Mouse (Mus musculus) G1E-ER4 (cell line): ENCODE data around the gene Hadha. TPM values are rescaled to one million over a fixed set of nuclear protein-coding genes. Genes with fewer than 3 reads are reported as not detected.

Source experiments
- GATA1 ChIP-seq: IDR thresholded peaks from one replicate; pipeline ENCODE4 v1.8.0; 2012; ENCODE audit warnings: low read length, inconsistent platforms
- polyA plus RNA-seq: library from polyadenylated mRNA; stranded (reverse); fragments of >175 nt; gene quantifications from 2 replicates; pipeline ENCODE4 v1.2.3, GENCODE M21; 2012

Hadha gene
- polyA plus RNA-seq: 11.2 and 44.6 TPM in 2 replicates

- TF ChIP-seq GATA1: no peak
These were observed at the start of gene Hadha, which contains the start of gene Hadhb for GRCm38 (mm10) chr5:30154474-30155394. Gene Hadha (minus strand): TSS chr5:30155162. Gene Hadhb (plus strand): TSS chr5:30155248.

DNA sequence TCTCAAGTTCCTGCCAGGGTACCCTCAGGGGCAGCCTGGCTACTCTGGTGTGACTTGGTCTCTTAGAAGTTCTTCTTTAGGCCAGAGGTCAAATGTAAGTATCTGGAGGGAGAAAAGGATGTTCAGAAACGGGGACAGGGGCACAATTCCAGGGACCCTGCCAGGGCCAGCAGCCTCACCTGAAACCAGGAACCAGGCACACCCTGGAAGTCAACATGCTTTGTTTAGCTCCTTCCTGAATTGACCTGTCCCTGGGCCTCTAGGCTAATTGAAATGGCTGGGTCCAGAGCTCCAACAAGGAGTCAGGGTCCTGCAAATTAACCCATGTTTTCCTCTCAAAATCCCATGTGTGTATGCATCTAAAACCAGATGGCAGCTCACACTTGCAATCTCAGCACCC, 49.5 kb upstream of the Hadha start:
- TF ChIP-seq GATA1: no peak

- no peak for TF ChIP-seq GATA1
These were observed 48.4 kb upstream of the Hadha start for GRCm38 (mm10) chr5:30203216-30203885.

- TF ChIP-seq GATA1: no peak
These were observed 47.3 kb upstream of the Hadha start for GRCm38 (mm10) chr5:30202221-30202620.

- no peak for TF ChIP-seq GATA1
These were observed 46.6 kb upstream of the Hadha start for GRCm38 (mm10) chr5:30201521-30201920.

DNA sequence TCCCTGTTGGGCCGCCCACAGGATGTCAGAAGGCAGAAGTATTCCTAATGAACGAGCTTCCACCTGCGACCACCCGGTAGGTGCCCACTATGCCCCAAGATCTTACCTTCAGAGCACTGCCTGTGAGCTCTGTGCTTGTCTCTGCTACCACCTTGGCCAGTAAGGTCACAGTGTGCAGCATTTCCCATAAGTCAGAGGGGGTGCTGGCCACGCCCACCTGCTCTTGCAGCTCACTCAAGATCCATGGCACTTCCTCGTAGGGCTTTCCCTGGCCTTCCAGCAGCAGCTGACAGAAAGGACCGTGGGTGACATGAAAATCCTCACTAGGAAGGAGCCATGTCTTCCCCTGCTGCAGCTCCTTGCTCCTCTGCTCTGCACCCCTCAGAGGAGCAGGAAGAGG, 43.3 kb upstream of the Hadha start:
- no peak for TF ChIP-seq GATA1

DNA sequence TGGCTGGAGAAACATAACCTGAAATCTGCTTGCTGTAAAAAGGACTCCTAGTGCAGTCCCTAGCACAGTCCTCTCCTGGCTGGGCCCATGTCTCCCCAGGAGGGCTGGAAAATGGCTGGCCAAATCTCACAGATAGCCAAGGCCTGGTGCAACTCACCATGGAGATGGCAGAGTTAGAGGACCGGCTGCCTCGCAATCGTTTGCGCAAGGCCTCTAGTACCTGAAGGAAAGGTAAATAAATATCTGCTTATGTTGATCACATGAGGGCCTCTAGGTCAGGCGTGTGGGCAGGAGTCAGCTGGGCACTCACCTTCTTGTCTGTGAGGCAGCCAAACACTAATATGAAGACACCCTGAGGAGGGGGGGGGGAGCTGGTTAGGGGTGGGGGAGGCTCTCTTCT, 40.4 kb upstream of the Hadha start:
- no peak for TF ChIP-seq GATA1

GRCm38 (mm10) chr5:30192452-30192851, 37.5 kb upstream of the Hadha start:
- no peak for TF ChIP-seq GATA1

DNA sequence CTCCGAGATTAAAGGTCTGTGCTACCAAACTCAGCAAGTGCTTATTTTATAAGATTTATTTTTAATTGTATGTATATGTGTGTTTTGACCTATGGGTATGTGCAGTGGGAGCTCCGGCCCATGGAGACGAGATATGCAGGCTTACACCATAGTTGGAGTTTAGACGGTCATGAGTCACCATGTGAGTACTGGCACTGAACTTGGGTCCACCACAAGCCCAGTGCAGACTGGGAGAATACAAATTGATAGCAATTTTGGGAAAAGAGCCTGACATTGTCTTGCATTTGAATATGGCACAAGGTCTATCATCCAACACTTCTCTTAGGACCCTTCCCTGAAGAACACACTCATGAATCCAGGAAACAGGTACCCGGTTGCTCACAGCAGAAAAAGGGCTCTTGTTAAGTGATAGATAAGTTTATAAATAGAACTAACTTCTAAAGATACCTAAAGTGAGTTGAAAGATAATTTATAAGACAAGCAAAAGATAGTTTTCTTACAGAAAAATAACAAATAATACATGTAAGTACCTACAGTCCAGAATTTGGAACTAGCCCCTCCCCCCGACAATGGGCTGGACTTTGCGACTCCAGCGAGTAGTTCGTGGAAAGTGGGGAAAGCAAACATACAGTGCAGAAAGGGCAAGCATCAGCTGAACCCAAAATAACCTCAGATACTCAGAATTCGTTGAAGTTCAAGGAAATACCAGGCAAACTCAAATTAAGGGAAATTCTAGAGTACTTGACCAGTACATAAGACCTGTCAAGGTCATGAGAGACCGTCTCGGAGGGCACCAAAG, 32.9 kb upstream of the Hadha start:
- TF ChIP-seq GATA1: no peak

DNA sequence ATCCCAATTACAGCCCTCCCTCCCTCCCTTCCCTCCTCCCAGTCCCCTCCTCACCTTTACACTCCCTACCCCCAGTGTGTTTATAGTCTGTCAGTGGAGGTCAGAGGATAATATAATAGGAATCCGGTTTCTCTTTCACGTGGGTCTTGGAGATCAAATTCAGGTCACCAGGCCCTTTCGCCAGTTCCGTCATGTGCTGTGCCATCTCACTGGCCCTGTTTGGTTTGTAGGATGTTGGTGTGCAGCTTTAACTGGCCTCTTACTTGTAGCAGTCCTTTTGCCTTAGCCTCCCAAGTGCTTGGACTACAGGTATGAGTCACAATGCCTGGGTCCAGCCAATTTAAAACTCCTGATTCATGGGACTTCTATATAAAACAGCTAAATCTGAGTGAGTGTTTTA, 20.8 kb upstream of the Hadha start:
- TF ChIP-seq GATA1: no peak

DNA sequence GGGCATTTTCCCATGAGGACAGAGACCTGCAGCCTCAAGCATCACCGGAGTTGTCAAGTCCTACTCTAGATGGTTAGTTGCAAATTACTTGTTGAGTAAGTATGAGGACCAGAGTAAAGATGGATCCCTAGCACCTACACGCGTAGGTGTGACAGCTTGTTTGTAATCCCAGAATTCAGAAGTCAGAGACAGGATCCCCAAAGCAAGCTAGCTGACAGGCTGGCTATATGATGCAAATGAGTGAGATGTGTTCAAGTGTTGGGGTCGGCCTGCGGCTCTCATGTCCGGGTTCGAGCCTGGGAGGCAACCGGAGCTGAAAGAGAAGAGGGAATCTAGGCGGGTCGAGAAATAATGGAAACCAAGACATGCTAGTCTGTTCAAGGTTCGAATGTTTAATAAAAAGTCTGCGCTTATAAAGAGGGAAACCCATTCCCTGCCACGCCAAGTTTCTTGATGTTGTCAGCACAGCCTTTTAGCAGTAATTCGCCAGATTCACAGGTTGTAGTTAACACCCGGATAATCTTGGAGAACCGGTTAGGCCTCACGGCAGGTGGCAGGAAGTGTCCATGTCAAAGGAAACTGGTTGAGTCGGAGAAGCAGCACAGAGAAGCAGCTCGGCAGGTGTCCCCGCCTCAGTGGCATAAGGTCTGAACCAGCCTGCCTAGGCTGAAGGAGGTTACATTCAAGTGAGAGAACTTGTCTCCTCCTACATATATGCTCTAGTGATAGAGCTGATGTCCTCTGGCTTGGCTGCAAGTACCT, 18.1 kb upstream of the Hadha start:
- TF ChIP-seq GATA1: no peak

DNA sequence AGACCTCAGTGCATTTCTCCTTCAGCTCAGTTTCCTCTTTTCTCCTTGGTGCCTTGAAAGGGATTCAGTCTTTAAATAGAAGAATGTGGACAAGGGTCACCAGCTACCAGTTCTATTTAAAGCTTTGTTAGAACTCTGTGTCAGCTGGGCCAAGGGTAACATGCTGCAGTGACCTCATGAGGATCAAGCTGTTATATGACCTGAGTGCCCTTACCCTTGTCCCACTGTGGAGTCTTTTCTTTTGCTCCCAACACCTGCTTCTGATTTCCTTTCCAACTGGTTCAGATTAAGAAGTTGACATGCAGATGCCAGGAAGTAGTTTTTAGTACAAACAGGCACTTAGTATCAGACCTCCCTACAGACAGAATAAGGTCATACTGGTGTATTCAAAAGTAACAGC, 17.2 kb upstream of the Hadha start:
- no peak for TF ChIP-seq GATA1

DNA sequence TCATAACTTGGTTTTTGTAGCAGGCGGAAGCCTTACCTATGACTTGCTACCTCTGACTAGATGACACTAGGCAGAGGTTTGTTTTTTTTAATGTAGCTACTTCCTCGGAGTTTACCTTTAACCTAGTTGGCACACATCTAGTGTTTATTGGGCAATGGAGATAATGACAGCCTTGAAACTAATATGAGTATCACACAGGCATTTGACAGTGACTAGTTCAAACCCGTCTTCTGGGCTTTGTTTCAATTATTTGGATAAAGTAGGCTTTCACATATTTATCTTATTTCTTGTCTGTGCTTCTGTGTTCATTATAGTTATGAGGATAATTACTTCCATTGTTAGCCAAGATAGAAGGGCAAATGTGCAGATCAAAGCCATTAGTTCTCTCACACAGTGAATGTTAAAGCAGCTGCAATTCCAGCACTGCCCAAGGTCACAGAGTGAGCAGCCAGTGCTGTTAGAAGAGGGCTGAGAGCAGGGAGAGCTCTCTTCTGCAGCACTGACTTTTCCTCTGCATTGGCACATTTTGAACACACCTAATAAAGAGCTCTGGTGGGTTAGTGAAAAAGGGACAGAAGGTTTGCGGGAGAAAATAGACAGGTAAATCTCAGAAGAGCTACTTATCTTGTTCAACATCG, 15.5 kb upstream of the Hadha start:
- TF ChIP-seq GATA1: no peak

DNA sequence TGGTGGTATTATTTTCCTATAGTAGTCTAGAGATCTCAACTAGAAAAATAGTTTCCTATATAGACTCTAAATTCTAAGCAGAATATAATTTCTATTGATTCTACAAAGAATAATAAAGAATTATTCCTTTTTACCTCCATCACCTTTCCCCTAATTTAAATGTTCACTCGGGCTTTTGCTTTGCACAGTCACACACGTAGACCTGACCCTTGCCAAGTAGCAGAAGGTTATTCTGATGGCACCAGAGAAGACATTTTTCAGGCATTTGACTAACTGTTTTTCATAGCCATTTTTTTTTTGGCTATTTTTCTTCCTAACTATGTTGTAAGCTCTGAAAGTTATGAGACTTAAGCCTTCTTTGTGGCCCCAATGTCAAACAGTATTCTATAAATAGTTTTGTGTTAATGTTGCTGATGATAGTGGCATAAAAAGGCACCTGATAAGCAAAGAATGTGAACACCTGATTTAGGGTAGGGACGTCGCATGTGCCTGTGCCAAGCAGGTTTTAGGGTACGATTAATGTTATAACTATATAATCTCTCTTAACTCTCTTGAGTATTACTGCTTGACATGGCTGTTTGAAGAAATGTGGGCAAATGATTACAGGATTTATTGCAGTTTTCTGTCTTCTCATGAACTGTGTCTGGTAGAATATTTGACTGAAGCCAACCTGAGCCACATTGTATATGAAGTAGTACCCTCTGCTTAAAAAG, 10.4 kb upstream of the Hadha start:
- TF ChIP-seq GATA1: no peak

DNA sequence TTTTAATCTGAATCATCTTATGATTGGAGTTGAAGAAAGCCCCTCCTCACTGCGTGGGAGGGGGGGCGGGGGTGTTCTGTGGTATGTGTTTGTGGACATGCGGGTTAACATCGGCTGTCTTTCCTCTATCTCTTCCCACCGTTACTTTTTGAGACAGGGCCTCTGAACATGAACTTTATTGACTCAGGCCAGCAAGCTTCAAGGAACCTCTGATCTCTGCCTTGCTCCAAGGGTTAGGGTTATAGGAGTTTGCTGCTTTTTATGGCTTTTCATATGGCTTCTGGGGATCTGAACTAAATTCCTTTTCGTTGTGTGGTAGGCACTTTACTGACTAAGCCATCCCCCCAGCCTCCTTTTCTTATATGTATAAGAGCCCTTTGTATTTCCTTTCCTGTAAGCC, 7.4 kb upstream of the Hadha start:
- no peak for TF ChIP-seq GATA1
